Mouse (Mus musculus) liver, postnatal 0 days (tissue): ENCODE data around the gene Vps33b. TPM values are rescaled to one million over a fixed set of nuclear protein-coding genes. Genes with fewer than 3 reads are reported as not detected.

Experiments used
- ATAC-seq: fragments of 200-750 bp; cut with Nextera tagmentation; 2 replicates; pipeline ENCODE4 v1.8.0; 2017; ENCODE audit warnings: mild to moderate bottlenecking, moderate library complexity
- DNase-seq: peaks from one replicate; pipeline ENCODE4 v3.0.0-alpha.2; 2016
- H3K27ac ChIP-seq: fragments of 300-500 bp; sonication (generic); 2 replicates; pipeline ENCODE4 v1.5.1; 2014; ENCODE audit warnings: antibody characterized with exemption, moderate library complexity, mild to moderate bottlenecking, low read depth
- H3K27me3 ChIP-seq: fragments of 300-500 bp; sonication (generic); 2 replicates; pipeline ENCODE4 v1.6.1; 2014; ENCODE audit warnings: low read length, control low read depth, mixed read lengths; ENCODE audit not compliant: insufficient read depth
- H3K36me3 ChIP-seq: fragments of 300-500 bp; sonication (generic); replicated peaks from 2 replicates; pipeline ENCODE4 v1.6.1; 2014; ENCODE audit warnings: mild to moderate bottlenecking, control low read depth, low read length, moderate library complexity, mixed read lengths; ENCODE audit not compliant: insufficient read depth
- H3K4me1 ChIP-seq: fragments of 300-500 bp; sonication (generic); 2 replicates; pipeline ENCODE4 v1.6.1; 2014; ENCODE audit warnings: antibody characterized with exemption, mild to moderate bottlenecking, control low read depth; ENCODE audit not compliant: insufficient read depth
- H3K4me2 ChIP-seq: fragments of 300-500 bp; sonication (generic); 2 replicates; pipeline ENCODE4 v1.6.1; 2014; ENCODE audit warnings: low read depth, mild to moderate bottlenecking, low read length, moderate library complexity, mixed read lengths
- H3K4me3 ChIP-seq: fragments of 300-500 bp; sonication (generic); 2 replicates; pipeline ENCODE4 v1.5.1; 2014; ENCODE audit warnings: low read depth, low read length
- H3K9ac ChIP-seq: fragments of 300-500 bp; sonication (generic); replicated peaks from 2 replicates; pipeline ENCODE4 v1.6.1; 2014; ENCODE audit warnings: mild to moderate bottlenecking, moderate library complexity
- H3K9me3 ChIP-seq: fragments of 300-500 bp; sonication (generic); 2 replicates; pipeline ENCODE4 v1.6.1; 2016; ENCODE audit warnings: mild to moderate bottlenecking, control low read depth, low read length, mixed read lengths
- CTCF ChIP-seq: sonication (generic); IDR thresholded peaks from 2 replicates; pipeline ENCODE4 v1.5.1; 2016; ENCODE audit warnings: antibody characterized with exemption, low read depth
- EP300 ChIP-seq: IDR thresholded peaks from 2 replicates; pipeline ENCODE4 v1.6.1; 2016; ENCODE audit warnings: antibody characterized with exemption, low read depth, mild to moderate bottlenecking
- WGBS: fragments of 180-500 bp; shearing (Covaris S2); extraction: QIAGEN DNeasy Blood & Tissue Kit; methylation state at CpG from one replicate; pipeline ENCODE4 v1.1.7; 2014; ENCODE audit not compliant: insufficient replicate concordance; 5-methylcytosine and 5-hydroxymethylcytosine counted together
- polyA plus RNA-seq: library from polyadenylated mRNA; unstranded; fragments of >200 nt; fragmentation: Nextera tagmentation; extraction: Ambion mirVana; gene quantifications from 2 replicates; pipeline ENCODE4 v1.2.1, GENCODE M21; 2015

Gene Vps33b
- polyA plus RNA-seq, 1 experiment from 2014 or later, result 2.5 TPM

- Histone ChIP-seq H3K9me3 (no peaks in the 10 kb centered on the region), H3K4me3 (peak within 1 kb of the TSS; percentile 67), H3K9ac (peak within 1 kb of the TSS; percentile 67), H3K4me1 (peaks cover 27% of the 10 kb centered on the region), H3K27me3 (no peaks in the 10 kb centered on the region), H3K4me2 (peak within 1 kb of the TSS; percentile 76), H3K36me3 (peaks cover 10% of the 10 kb centered on the region), H3K27ac (peak within 1 kb of the TSS; percentile 80)
- ATAC-seq (peak; percentile 46), DNase-seq (peak; percentile 82)
- 2% methylated on average over 11 of the region's 11 CpGs for WGBS
- TF ChIP-seq EP300, result no peak
- peak; percentile 86 for TF ChIP-seq CTCF
Observed at GRCm38 (mm10) chr7:80340793-80341192, 71.3 kb downstream of the Vps33b start, which contains the start of gene Unc45a. Gene Unc45a, minus strand, starts transcription at chr7:80341005.

Other genes starting within 250 kb of the Vps33b start
- 5.9 and 6.4 TPM in 2 replicates for gene Zfp710, start 244.8 kb upstream of the Vps33b start, polyA plus RNA-seq
- gene Idh2, start 154.3 kb upstream of the Vps33b start, polyA plus RNA-seq, result 183 and 184 TPM in 2 replicates
- 11.7 and 13.5 TPM in 2 replicates for gene Sema4b, start 82.8 kb upstream of the Vps33b start, polyA plus RNA-seq
- gene Cib1, start 36.8 kb upstream of the Vps33b start, polyA plus RNA-seq, result 79.4 and 89.2 TPM in 2 replicates
- 1.5 and 1.6 TPM in 2 replicates for gene Gdpgp1, start 36.8 kb upstream of the Vps33b start, polyA plus RNA-seq
- 0.43 TPM in 2 replicates for gene Ttll13, start 23.3 kb upstream of the Vps33b start, polyA plus RNA-seq
- gene Ngrn, start 8.4 kb upstream of the Vps33b start, polyA plus RNA-seq, result 20.9 and 23.1 TPM in 2 replicates
- gene Prc1, start 24.8 kb downstream of the Vps33b start, polyA plus RNA-seq, result 48.3 and 57.6 TPM in 2 replicates
- gene Rccd1, start 54.8 kb downstream of the Vps33b start, polyA plus RNA-seq, result 1.2 and 1.6 TPM in 2 replicates
- gene Unc45a, start 71.4 kb downstream of the Vps33b start, polyA plus RNA-seq, result 4.9 and 7.2 TPM in 2 replicates
- 3.1 TPM in 2 replicates for gene Hddc3, start 73.5 kb downstream of the Vps33b start, polyA plus RNA-seq
- 2.1 and 2.2 TPM in 2 replicates for gene Man2a2, start 101.7 kb downstream of the Vps33b start, polyA plus RNA-seq
- gene Fes, start 118.3 kb downstream of the Vps33b start, polyA plus RNA-seq, result 16.3 and 16.8 TPM in 2 replicates
- gene Furin, start 135.8 kb downstream of the Vps33b start, polyA plus RNA-seq, result 17.7 and 18.0 TPM in 2 replicates